Mouse (Mus musculus) forebrain, embryonic 12.5 days (tissue): ENCODE measurements at regions not wholly inside any gene's neighbourhood (a gene's known extent, or its start where the extent isn't known, plus 50 kb on each side); places are given as distances from the start of the nearest gene placed in this dataset.
A peak's percentile ranks its signal among the peaks of the same experiment; 100 is the strongest.

Experiments
- ATAC-seq: fragments of 200-750 bp; cut with Nextera tagmentation; 2 replicates; pipeline ENCODE4 v1.8.0; 2017; ENCODE audit warnings: moderate TSS enrichment; ENCODE audit not compliant: low FRiP score
- H3K27ac ChIP-seq: fragments of 300-500 bp; sonication (generic); 2 replicates; pipeline ENCODE4 v1.5.1; 2016; ENCODE audit warnings: mild to moderate bottlenecking
- H3K27me3 ChIP-seq: fragments of 300-500 bp; sonication (generic); 2 replicates; pipeline ENCODE4 v1.6.1; 2016; ENCODE audit warnings: mild to moderate bottlenecking
- H3K36me3 ChIP-seq: fragments of 300-500 bp; sonication (generic); replicated peaks from 2 replicates; pipeline ENCODE4 v1.6.1; 2016; ENCODE audit warnings: mild to moderate bottlenecking
- H3K4me1 ChIP-seq: fragments of 300-500 bp; sonication (generic); 2 replicates; pipeline ENCODE4 v1.6.1; 2016
- H3K4me2 ChIP-seq: fragments of 300-500 bp; sonication (generic); 2 replicates; pipeline ENCODE4 v1.6.1; 2016; ENCODE audit warnings: mild to moderate bottlenecking, moderate library complexity
- H3K4me3 ChIP-seq: fragments of 300-500 bp; sonication (generic); replicated peaks from 2 replicates; pipeline ENCODE4 v1.5.1; 2016; ENCODE audit warnings: mild to moderate bottlenecking
- H3K9ac ChIP-seq: fragments of 300-500 bp; sonication (generic); 2 replicates; pipeline ENCODE4 v1.6.1; 2016; ENCODE audit warnings: mild to moderate bottlenecking
- H3K9me3 ChIP-seq: fragments of 300-500 bp; sonication (generic); 2 replicates; pipeline ENCODE4 v1.6.1; 2016
- WGBS: fragments of 180-500 bp; shearing (Covaris S2); methylation state at CpG from one replicate; pipeline ENCODE4 v1.1.7; 2016; 5-methylcytosine and 5-hydroxymethylcytosine counted together

DNA sequence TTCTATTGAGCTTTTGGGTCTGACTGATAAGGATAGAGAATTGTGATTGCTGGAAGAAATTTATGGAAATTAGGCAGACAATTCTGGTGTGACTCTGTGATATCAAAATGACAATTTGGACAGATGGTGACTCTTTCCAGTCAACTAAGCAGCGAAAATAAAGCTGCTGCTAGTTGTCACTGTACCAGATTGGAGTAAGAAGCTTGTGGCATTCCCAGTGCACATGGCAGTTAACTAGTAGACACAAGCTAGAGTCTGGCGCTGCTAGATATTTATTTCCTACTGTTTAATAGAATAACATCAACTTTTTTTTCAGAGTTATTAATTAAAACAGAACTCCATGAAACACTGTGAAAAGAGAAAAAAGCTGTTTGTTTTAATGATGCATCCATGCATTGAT lies 1432.9 kb upstream of the Sel1l start:
- Histone ChIP-seq H3K36me3 (no peaks in the 10 kb centered on the region), H3K27ac (no peak overlapping the region), H3K9ac (no peak overlapping the region), H3K27me3 (no peaks in the 10 kb centered on the region), H3K4me2 (no peak overlapping the region), H3K4me1 (no peaks in the 10 kb centered on the region), H3K4me3 (no peak overlapping the region), H3K9me3 (no peaks in the 10 kb centered on the region)
- WGBS: 70% methylated on average over 2 of the region's 2 CpGs
- no peak for ATAC-seq

DNA sequence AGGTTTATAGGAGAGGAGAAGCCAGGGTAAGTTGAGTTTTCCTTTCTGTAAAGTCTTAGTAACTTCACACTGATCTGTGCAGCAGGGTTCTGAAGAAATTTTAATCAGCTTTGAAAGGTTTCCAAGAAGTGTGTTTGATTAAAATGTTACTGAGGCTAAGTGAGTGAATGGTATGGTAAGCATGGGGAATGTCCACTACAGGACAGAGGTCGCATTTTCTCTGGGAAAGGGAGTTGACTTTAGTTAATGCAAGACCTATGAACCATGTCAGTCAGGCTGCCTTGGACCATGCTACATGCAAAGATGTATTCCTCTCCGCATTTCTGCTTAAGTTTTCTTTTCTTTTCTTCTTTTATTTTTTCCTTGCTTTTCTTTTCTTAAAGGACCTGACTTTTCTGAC lies 1424.7 kb upstream of the Sel1l start:
- WGBS: 78% methylated on average over 2 of the region's 2 CpGs
- no peak for ATAC-seq

GRCm38 (mm10) chr12:93230237-93230636 lies 1381.3 kb upstream of the Sel1l start:
- H3K27ac ChIP-seq: no peak overlapping the region
- no peak overlapping the region for H3K4me3 ChIP-seq
- H3K36me3 ChIP-seq: no peaks in the 10 kb centered on the region
- no peak overlapping the region for H3K4me2 ChIP-seq
- 88% methylated on average over 3 of the region's 3 CpGs for WGBS
- H3K9ac ChIP-seq: no peak overlapping the region
- no peaks in the 10 kb centered on the region for H3K27me3 ChIP-seq
- no peak for ATAC-seq
- H3K4me1 ChIP-seq: no peaks in the 10 kb centered on the region
- no peaks in the 10 kb centered on the region for H3K9me3 ChIP-seq

More for the DNA sequence above, 1424.7 kb upstream of the Sel1l start:
- H3K27me3 ChIP-seq: no peaks in the 10 kb centered on the region
- H3K4me2 ChIP-seq: no peak overlapping the region
- H3K9me3 ChIP-seq: no peaks in the 10 kb centered on the region
- no peaks in the 10 kb centered on the region for H3K36me3 ChIP-seq
- no peak overlapping the region for H3K9ac ChIP-seq
- H3K27ac ChIP-seq: no peak overlapping the region
- H3K4me3 ChIP-seq: no peak overlapping the region
- H3K4me1 ChIP-seq: no peaks in the 10 kb centered on the region

- Histone ChIP-seq H3K27ac (no peak overlapping the region), H3K4me2 (no peak overlapping the region), H3K9me3 (no peaks in the 10 kb centered on the region), H3K9ac (no peak overlapping the region), H3K4me1 (no peaks in the 10 kb centered on the region), H3K27me3 (no peaks in the 10 kb centered on the region), H3K36me3 (no peaks in the 10 kb centered on the region), H3K4me3 (no peak overlapping the region)
- no peak for ATAC-seq
- WGBS: 88% methylated on average over 1 of the region's 1 CpGs
Measured at GRCm38 (mm10) chr12:93226826-93227225, 1377.9 kb upstream of the Sel1l start.

DNA sequence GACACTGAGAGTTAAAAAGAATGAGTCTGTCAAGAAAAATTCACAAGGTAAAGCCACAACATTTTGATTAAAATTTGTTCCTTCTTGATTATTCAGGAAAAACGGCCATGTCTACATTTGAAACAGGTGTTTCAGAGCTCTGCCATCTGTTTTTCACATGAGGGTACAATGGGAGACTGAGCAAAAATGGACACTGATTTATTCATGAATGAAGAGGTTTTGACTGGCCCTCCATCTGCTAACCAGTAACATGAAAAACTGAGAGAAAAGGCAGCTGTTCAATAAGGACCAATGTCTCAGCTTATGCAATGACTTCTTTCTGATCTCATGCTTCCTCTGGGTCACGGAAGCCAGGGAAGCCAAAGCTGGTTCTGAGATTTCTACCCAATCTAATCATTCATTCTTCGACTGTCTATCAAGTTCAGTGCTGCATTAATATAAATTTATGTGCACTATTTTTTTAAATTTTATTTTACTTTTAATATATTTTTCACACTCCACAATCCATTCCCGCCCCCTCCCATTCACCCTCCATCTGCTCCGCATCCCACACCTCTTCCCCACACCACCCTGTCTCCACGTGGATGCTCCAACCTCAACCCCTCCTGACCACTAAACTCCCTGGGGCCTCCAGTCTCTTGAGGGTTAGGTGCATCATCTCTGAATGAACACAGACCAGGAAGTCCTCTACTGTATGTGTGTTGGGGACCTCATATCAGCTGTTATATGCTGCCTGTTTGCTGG lies 1372.4 kb upstream of the Sel1l start:
- Histone ChIP-seq H3K4me3 (no peak overlapping the region), H3K4me1 (no peaks in the 10 kb centered on the region), H3K27ac (no peak overlapping the region), H3K9me3 (no peaks in the 10 kb centered on the region), H3K4me2 (no peak overlapping the region), H3K9ac (no peak overlapping the region), H3K36me3 (no peaks in the 10 kb centered on the region), H3K27me3 (no peaks in the 10 kb centered on the region)
- 73% methylated on average over 6 of the region's 6 CpGs for WGBS
- ATAC-seq: peak; percentile 77

DNA sequence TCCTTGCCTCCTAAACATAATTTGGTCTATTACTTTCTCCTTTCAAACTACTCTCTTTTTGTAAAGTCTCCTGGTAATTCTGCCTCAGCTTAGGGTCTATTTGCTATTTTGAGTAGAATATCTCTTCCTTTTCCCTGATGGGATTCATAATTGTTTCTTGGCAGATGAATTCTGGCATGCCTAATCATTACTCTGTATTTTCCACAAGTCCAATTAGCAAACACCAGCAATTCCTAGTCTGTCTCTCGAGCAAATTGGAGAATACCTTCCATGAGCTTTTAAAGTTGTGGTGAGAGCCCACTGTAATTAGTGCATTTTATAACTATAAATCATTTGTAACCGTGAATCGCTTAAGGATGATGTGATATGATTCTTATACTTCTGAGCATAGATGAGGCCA lies 1358.6 kb upstream of the Sel1l start:
- Histone ChIP-seq H3K4me2 (no peak overlapping the region), H3K36me3 (no peaks in the 10 kb centered on the region), H3K9me3 (no peaks in the 10 kb centered on the region), H3K4me1 (no peaks in the 10 kb centered on the region), H3K27me3 (no peaks in the 10 kb centered on the region), H3K4me3 (no peak overlapping the region), H3K27ac (no peak overlapping the region), H3K9ac (no peak overlapping the region)
- no peak for ATAC-seq
- WGBS: 89% methylated on average over 3 of the region's 3 CpGs

DNA sequence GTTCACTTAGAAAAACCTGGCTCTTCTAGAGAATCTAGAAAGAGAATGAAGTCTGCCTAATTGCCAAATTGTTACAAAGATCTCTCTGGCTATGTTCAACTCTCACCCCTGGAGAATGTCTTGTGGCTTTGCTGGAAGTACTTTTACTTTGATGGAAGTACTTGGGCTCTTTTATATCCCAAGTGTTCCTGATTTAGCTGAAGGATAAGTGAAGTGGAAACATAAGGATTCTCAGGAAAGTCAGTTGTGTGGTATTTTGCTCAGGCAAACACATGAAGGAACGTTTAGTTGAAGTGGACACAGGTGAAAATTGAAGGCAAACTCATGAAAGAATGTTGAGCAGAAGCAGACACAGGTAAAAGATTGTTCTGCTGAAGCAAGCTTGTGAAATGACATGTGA lies 1340.0 kb upstream of the Sel1l start:
- Histone ChIP-seq H3K4me3 (no peak overlapping the region), H3K9ac (no peak overlapping the region), H3K4me1 (no peaks in the 10 kb centered on the region), H3K36me3 (no peaks in the 10 kb centered on the region), H3K27me3 (no peaks in the 10 kb centered on the region), H3K4me2 (no peak overlapping the region), H3K27ac (no peak overlapping the region), H3K9me3 (no peaks in the 10 kb centered on the region)
- no peak for ATAC-seq
- 73% methylated on average over 1 of the region's 1 CpGs for WGBS

- Histone ChIP-seq H3K4me3 (no peak overlapping the region), H3K4me2 (no peak overlapping the region), H3K27ac (no peak overlapping the region), H3K36me3 (no peaks in the 10 kb centered on the region), H3K9me3 (no peaks in the 10 kb centered on the region), H3K27me3 (no peaks in the 10 kb centered on the region), H3K4me1 (no peaks in the 10 kb centered on the region), H3K9ac (no peak overlapping the region)
- WGBS: 94% methylated on average over 5 of the region's 5 CpGs
- ATAC-seq: no peak
Measured at GRCm38 (mm10) chr12:93173744-93174143, 1324.8 kb upstream of the Sel1l start.

DNA sequence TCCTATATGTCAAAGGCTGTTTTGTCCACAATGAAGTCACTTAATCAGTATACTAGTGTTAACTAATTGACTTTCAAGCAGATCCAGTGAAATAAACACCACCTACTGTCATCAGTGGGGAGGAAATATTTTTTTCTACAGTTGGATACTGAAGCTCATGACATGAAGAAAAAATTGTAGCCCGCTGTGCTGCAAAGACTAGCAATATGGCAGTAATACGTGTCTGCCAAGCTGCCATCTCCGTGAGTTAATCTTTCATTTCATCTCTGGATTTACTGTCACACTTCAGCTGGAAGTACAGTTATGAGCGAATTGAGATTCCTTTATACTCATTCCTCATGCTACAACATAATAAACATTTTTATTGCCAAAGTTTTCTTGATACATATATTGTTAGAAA lies 1311.3 kb upstream of the Sel1l start:
- no peak overlapping the region for H3K4me2 ChIP-seq
- H3K9me3 ChIP-seq: no peaks in the 10 kb centered on the region
- ATAC-seq: no peak
- no peaks in the 10 kb centered on the region for H3K36me3 ChIP-seq
- no peaks in the 10 kb centered on the region for H3K27me3 ChIP-seq
- no peak overlapping the region for H3K27ac ChIP-seq
- no peak overlapping the region for H3K4me3 ChIP-seq
- 83% methylated on average over 4 of the region's 4 CpGs for WGBS
- H3K9ac ChIP-seq: no peak overlapping the region
- no peaks in the 10 kb centered on the region for H3K4me1 ChIP-seq

DNA sequence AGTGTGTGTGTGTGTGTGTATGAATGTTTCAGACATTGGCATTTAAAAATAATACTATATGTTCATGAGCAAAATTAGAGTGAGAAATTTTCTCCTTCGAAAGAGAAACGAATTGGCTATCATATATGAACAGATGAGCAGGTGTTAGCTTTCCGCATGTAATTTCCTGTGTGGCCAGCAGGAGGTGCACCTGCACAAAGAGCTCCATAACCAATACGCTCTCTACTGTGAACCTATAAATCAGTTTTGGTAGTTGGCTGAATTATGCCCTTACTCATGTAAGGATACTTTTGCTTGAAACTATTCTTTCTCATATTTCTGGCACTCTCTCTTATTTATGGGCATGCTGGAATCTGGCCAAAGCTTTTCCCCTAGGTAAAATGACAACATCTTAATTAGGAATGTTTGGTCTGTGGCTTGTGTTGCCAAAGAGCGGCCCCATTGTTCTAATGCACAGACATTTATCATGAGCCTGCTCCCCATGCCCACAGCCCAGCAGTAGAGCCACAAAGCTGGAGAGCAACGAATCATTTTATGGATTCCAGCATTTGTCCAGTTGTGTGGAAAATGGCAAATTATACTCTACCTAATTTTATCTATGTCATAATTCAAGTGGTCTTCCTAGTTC lies 1303.8 kb upstream of the Sel1l start:
- no peak overlapping the region for H3K4me3 ChIP-seq
- WGBS: 53% methylated on average over 6 of the region's 6 CpGs
- peak; percentile 68; the same call in 1 of the 2 replicates for ATAC-seq
- H3K4me1 ChIP-seq: no peaks in the 10 kb centered on the region; the same call in 1 of the 2 replicates
- no peaks in the 10 kb centered on the region for H3K9me3 ChIP-seq
- H3K36me3 ChIP-seq: no peaks in the 10 kb centered on the region
- no peaks in the 10 kb centered on the region for H3K27me3 ChIP-seq
- H3K27ac ChIP-seq: no peak overlapping the region
- no peak overlapping the region for H3K4me2 ChIP-seq
- no peak overlapping the region for H3K9ac ChIP-seq

DNA sequence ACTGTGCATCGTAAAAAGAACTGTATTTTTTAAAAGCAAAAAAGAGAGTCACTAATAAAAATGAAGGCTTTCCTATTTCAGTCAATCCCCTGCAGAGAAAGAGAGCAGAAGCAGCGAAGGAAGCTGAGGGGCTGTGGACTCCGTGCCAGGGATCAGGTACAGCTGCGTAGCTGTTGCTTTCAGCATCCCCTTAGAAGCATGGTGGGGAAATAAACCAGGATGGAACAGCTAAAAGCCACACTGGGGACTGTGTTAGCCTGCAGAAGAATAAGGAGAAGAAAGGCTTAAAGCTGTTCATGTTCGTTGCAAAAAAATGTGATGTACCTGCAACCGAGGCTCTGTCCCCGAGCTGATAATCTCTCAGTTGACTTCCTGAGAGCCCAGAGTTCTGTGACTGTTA lies 1302.6 kb upstream of the Sel1l start:
- H3K4me3 ChIP-seq: no peak overlapping the region

GRCm38 (mm10) chr12:93142265-93142664 lies 1293.3 kb upstream of the Sel1l start:
- no peaks in the 10 kb centered on the region for H3K4me1 ChIP-seq
- 58% methylated on average over 3 of the region's 3 CpGs for WGBS
- no peak overlapping the region for H3K9ac ChIP-seq
- H3K27ac ChIP-seq: no peak overlapping the region
- H3K4me3 ChIP-seq: no peak overlapping the region
- no peaks in the 10 kb centered on the region for H3K9me3 ChIP-seq
- no peaks in the 10 kb centered on the region for H3K36me3 ChIP-seq
- peak; percentile 73 for ATAC-seq
- H3K4me2 ChIP-seq: no peak overlapping the region
- H3K27me3 ChIP-seq: no peaks in the 10 kb centered on the region

More for the DNA sequence above, 1302.6 kb upstream of the Sel1l start:
- ATAC-seq: no peak
- WGBS: 82% methylated on average over 7 of the region's 7 CpGs
- Histone ChIP-seq H3K9me3 (no peaks in the 10 kb centered on the region), H3K36me3 (no peaks in the 10 kb centered on the region), H3K27ac (no peak overlapping the region), H3K4me2 (no peak overlapping the region), H3K9ac (no peak overlapping the region), H3K4me1 (no peaks in the 10 kb centered on the region; the same call in 1 of the 2 replicates), H3K27me3 (no peaks in the 10 kb centered on the region)

DNA sequence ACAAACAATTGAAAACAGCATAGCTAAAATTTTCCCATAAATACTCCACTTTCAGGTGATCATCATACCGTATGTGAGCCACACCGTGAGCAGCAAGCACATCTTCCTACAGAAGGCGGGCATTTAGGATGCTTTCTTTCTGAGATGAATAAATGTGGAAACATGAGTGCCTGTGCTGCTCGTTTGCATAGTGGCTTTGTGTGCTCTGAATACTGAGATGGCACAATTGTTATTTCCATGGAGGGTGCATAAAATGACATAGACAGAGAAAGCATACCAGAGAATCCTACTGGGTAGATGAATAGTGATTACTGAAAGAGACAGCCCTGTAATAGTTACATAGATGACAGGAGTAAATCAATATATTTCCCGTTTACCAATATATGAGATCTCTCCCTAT lies 1287.4 kb upstream of the Sel1l start:
- 0 out of 2 replicates have a peak, but pooled peaks cover 3% of the 10 kb centered on the region for H3K4me1 ChIP-seq
- H3K27me3 ChIP-seq: no peaks in the 10 kb centered on the region
- ATAC-seq: 0 out of 2 replicates have a peak, but pooled peaks have one; percentile 17
- no peak overlapping the region for H3K4me3 ChIP-seq
- H3K27ac ChIP-seq: no peak overlapping the region
- whole genome bisulfite sequencing: 56% methylated on average over 5 of the region's 5 CpGs
- H3K9ac ChIP-seq: no peak overlapping the region
- no peak overlapping the region for H3K4me2 ChIP-seq
- H3K36me3 ChIP-seq: no peaks in the 10 kb centered on the region
- no peaks in the 10 kb centered on the region for H3K9me3 ChIP-seq
